Mouse (Mus musculus): Measurements from ENCODE around the gene Tmco1.

GRCm38 (mm10) chr1:167312367-167312766, 4.2 kb downstream of the Tmco1 start:
- peak; percentile 47 to 66; a peak in 3 of 4 replicates for TF ChIP-seq EP300 (IDR thresholded peaks at IDR 0.05; ENCODE audit: low read depth in 1 of 2, low read length in 2 of 2)
- TF ChIP-seq ZC3H11A (IDR thresholded peaks at IDR 0.05; ENCODE audit: low read depth, low read length), result no peak
- no peak for TF ChIP-seq CTCF (IDR thresholded peaks at IDR 0.05 in 2 of 3, conservative IDR thresholded peaks at IDR 0.05 in 1 of 3; ENCODE audit: control insufficient read depth in 1 of 3, insufficient read depth in 1 of 3, low read depth in 2 of 3, low read length in 3 of 3, poor library complexity in 1 of 3, severe bottlenecking in 1 of 3)
- no peak for TF ChIP-seq NRF1 (IDR thresholded peaks at IDR 0.05; ENCODE audit: insufficient read depth, low read depth, low read length, poor library complexity, severe bottlenecking)
